Mouse (Mus musculus): ENCODE data around the gene Il3. TPM values are rescaled to one million over a fixed set of nuclear protein-coding genes. Genes with fewer than 3 reads are reported as not detected.

Il3 gene
- polyA plus RNA-seq, 1 experiment = not detected

GRCm38 (mm10) chr11:54293980-54294807, 27.1 kb upstream of the Il3 start:
- 54% methylated on average over 12 of the region's 12 CpGs for WGBS
- H3K4me3 ChIP-seq (ENCODE audit: control insufficient read depth, insufficient read depth, low read length) = no peak overlapping the region
- no peaks in the 10 kb centered on the region for H3K27me3 ChIP-seq (ENCODE audit: control insufficient read depth, insufficient read depth, low read length)
- DNase-seq = no peak
- no peak overlapping the region for H3K27ac ChIP-seq (ENCODE audit: control insufficient read depth, insufficient read depth, low read length)
- no peaks in the 10 kb centered on the region for H3K36me3 ChIP-seq (ENCODE audit: control insufficient read depth, insufficient read depth, low read length)
- TF ChIP-seq POLR2A (IDR thresholded peaks at IDR 0.05; ENCODE audit: control insufficient read depth, extremely low read depth, insufficient read depth, low read length, poor library complexity) (no peak), CTCF (IDR thresholded peaks at IDR 0.05; ENCODE audit: borderline replicate concordance, control insufficient read depth, extremely low read depth, insufficient read depth, low read length, poor library complexity) (no peak)
- no peaks in the 10 kb centered on the region; the same call in 1 of the 2 replicates for H3K4me1 ChIP-seq (replicated peaks; ENCODE audit: control insufficient read depth, insufficient read depth, low read length)

GRCm38 (mm10) chr11:54292163-54292562, 25.1 kb upstream of the Il3 start:
- H3K4me1 ChIP-seq (replicated peaks; ENCODE audit: control insufficient read depth, insufficient read depth, low read length) = peaks cover 6% of the 10 kb centered on the region; the same call in 1 of the 2 replicates
- H3K36me3 ChIP-seq (ENCODE audit: control insufficient read depth, insufficient read depth, low read length) = no peaks in the 10 kb centered on the region
- TF ChIP-seq CTCF (IDR thresholded peaks at IDR 0.05; ENCODE audit: borderline replicate concordance, control insufficient read depth, extremely low read depth, insufficient read depth, low read length, poor library complexity) (no peak), POLR2A (IDR thresholded peaks at IDR 0.05; ENCODE audit: control insufficient read depth, extremely low read depth, insufficient read depth, low read length, poor library complexity) (no peak)
- 89% methylated on average over 2 of the region's 2 CpGs for WGBS
- no peaks in the 10 kb centered on the region for H3K27me3 ChIP-seq (ENCODE audit: control insufficient read depth, insufficient read depth, low read length)
- no peak overlapping the region for H3K27ac ChIP-seq (ENCODE audit: control insufficient read depth, insufficient read depth, low read length)
- H3K4me3 ChIP-seq (ENCODE audit: control insufficient read depth, insufficient read depth, low read length) = no peak overlapping the region
- DNase-seq = no peak

DNA sequence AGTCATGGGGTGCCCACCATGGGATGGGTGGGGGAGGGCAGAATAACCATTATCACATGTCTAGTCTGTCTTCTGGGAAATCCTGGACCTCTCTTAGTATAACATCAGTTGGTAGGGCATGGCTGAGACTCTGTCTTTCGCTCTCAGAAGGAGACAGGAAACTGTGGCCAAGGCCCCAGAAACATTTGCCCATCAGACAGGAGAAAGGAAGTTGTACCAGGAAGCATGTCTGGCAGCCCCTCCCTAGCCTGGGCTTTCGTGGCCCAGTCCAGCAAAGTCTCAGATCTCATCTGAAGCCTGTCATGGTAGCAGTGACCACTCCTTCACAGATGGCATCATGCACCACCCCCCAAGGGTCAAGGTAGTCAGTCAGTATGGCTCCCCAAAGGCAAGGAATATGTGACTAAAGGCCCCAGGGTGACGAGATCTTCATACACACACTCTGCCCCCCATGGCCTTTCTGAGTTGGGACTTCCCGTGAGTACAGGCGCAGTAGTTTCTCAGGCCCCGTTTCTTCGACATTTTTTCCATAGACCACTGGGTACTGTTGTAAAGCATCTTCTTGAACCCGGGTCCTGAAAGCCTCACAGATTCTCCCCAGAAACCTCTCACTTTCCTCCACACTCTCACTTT, 20.9 kb upstream of the Il3 start:
- Histone ChIP-seq H3K27ac (ENCODE audit: control insufficient read depth, insufficient read depth, low read length) (no peak overlapping the region), H3K36me3 (ENCODE audit: control insufficient read depth, insufficient read depth, low read length) (no peaks in the 10 kb centered on the region), H3K4me1 (replicated peaks; ENCODE audit: control insufficient read depth, insufficient read depth, low read length) (peaks cover 6% of the 10 kb centered on the region; the same call in 1 of the 2 replicates), H3K27me3 (ENCODE audit: control insufficient read depth, insufficient read depth, low read length) (no peaks in the 10 kb centered on the region), H3K4me3 (ENCODE audit: control insufficient read depth, insufficient read depth, low read length) (no peak overlapping the region)
- no peak for TF ChIP-seq CTCF (IDR thresholded peaks at IDR 0.05; ENCODE audit: borderline replicate concordance, control insufficient read depth, extremely low read depth, insufficient read depth, low read length, poor library complexity)
- no peak for TF ChIP-seq POLR2A (IDR thresholded peaks at IDR 0.05; ENCODE audit: control insufficient read depth, extremely low read depth, insufficient read depth, low read length, poor library complexity)
- no peak for DNase-seq
- WGBS = 56% methylated on average over 8 of the region's 8 CpGs

DNA sequence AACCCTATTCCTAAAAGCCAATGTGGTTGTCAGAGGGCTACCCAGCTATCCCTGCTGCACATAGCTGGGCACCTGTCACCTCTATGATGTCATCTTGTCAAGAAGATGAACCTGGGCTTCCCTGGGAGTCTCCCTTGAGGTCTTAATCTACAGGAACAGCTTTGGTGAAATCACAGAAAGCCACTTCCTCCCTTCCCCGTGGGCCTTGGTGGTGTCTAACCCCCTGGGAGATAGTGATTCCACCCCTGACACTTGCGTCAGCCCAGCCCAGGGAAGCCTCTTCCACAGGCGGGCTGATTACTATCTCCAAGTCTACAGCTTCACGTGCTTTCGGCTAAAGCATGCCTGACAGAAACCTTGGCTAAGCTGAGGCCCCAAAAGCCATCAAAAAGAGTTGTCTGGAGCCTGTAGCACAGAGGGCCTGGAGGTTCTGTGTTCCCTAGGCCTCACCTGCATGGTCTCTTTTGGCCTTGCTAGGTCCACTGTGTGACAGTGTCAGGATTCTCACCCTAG, 4.4 kb upstream of the Il3 start:
- DNase-seq = no peak
- no peak overlapping the region for H3K4me3 ChIP-seq (ENCODE audit: control insufficient read depth, insufficient read depth, low read length)
- H3K27me3 ChIP-seq (ENCODE audit: control insufficient read depth, insufficient read depth, low read length) = no peaks in the 10 kb centered on the region
- H3K36me3 ChIP-seq (ENCODE audit: control insufficient read depth, insufficient read depth, low read length) = no peaks in the 10 kb centered on the region
- no peak overlapping the region for H3K27ac ChIP-seq (ENCODE audit: control insufficient read depth, insufficient read depth, low read length)
- no peak for TF ChIP-seq POLR2A (IDR thresholded peaks at IDR 0.05; ENCODE audit: control insufficient read depth, extremely low read depth, insufficient read depth, low read length, poor library complexity)
- TF ChIP-seq CTCF (IDR thresholded peaks at IDR 0.05; ENCODE audit: borderline replicate concordance, control insufficient read depth, extremely low read depth, insufficient read depth, low read length, poor library complexity) = no peak
- WGBS = 31% methylated on average over 5 of the region's 5 CpGs
- H3K4me1 ChIP-seq (replicated peaks; ENCODE audit: control insufficient read depth, insufficient read depth, low read length) = no peaks in the 10 kb centered on the region

DNA sequence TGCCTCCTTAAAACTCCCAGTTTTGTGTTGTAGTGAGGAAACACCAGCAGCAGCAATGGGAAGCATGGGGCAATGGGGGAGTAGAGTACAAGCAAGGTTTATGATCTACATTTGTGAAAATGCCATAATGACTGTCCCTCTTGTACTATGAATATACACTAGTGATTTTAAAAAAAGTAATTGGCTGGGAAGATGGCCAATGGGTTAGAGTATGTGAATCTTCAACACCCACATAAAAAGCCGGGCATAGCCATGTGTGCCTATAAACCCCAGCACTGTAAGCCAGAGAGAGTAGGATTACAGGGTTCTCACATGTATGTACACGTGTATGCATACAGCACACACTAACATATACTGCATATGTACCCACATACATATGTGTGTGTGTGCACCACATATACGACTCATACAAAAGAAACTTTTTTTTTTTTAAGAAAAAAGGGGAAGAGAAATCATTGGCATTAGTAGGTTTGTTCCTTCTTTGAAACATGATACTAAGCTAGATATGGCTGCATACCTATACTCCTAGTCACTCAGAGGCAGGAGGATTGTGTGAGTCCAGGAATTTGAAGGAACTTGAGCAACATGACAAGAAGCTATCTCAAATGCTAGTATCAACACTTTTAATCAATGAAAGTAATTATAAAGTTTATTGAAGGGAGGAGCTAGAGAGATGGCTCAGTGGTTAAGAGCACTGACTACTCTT, 2.3 kb upstream of the Il3 start:
- 77% methylated on average over 3 of the region's 3 CpGs for WGBS

DNA sequence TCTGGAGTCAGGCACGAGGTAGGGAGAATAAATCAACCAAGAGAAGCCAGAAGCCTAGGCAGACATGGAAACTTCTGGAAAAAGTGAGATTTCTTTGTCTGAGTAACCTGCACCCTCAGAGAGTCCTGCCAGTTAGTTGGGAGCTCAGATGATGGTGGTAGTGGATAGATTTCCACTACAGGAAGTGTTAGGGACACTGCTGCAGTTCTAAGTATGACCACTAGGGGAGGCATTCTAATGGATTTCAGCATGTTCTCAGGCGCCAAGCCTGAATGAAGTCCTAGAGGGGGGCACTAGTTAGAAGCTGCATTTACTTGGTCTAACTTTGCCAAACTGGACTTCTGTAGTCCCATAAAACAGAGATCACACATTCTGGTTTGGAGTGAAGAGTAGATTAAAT, 2.5 kb downstream of the Il3 start:
- Histone ChIP-seq H3K27me3 (ENCODE audit: control insufficient read depth, insufficient read depth, low read length) (no peaks in the 10 kb centered on the region), H3K27ac (ENCODE audit: control insufficient read depth, insufficient read depth, low read length) (no peak overlapping the region), H3K4me1 (replicated peaks; ENCODE audit: control insufficient read depth, insufficient read depth, low read length) (no peaks in the 10 kb centered on the region), H3K36me3 (ENCODE audit: control insufficient read depth, insufficient read depth, low read length) (no peaks in the 10 kb centered on the region), H3K4me3 (ENCODE audit: control insufficient read depth, insufficient read depth, low read length) (no peak overlapping the region)
- TF ChIP-seq POLR2A (IDR thresholded peaks at IDR 0.05; ENCODE audit: control insufficient read depth, extremely low read depth, insufficient read depth, low read length, poor library complexity) (no peak), CTCF (IDR thresholded peaks at IDR 0.05; ENCODE audit: borderline replicate concordance, control insufficient read depth, extremely low read depth, insufficient read depth, low read length, poor library complexity) (no peak)
- WGBS = 45% methylated on average over 2 of the region's 2 CpGs
- DNase-seq = peak; percentile 64

More for the DNA sequence above, 2.3 kb upstream of the Il3 start:
- Histone ChIP-seq H3K27me3 (ENCODE audit: control insufficient read depth, insufficient read depth, low read length) (no peaks in the 10 kb centered on the region), H3K4me3 (ENCODE audit: control insufficient read depth, insufficient read depth, low read length) (no peak overlapping the region), H3K27ac (ENCODE audit: control insufficient read depth, insufficient read depth, low read length) (no peak overlapping the region), H3K4me1 (replicated peaks; ENCODE audit: control insufficient read depth, insufficient read depth, low read length) (no peaks in the 10 kb centered on the region), H3K36me3 (ENCODE audit: control insufficient read depth, insufficient read depth, low read length) (no peaks in the 10 kb centered on the region)
- no peak for DNase-seq
- TF ChIP-seq CTCF (IDR thresholded peaks at IDR 0.05; ENCODE audit: borderline replicate concordance, control insufficient read depth, extremely low read depth, insufficient read depth, low read length, poor library complexity) = no peak
- no peak for TF ChIP-seq POLR2A (IDR thresholded peaks at IDR 0.05; ENCODE audit: control insufficient read depth, extremely low read depth, insufficient read depth, low read length, poor library complexity)

Data from thymus, adult 2 months (tissue).